Mouse (Mus musculus) bone marrow macrophage, adult 2 months (primary cell): ENCODE results near the gene Lgi1.

Experiments used
- CTCF ChIP-seq: IDR thresholded peaks from 2 replicates; pipeline ENCODE4 v1.5.1; 2012; ENCODE audit warnings: low read depth, mild to moderate bottlenecking, low read length, moderate library complexity
- POLR2A ChIP-seq: IDR thresholded peaks from 2 replicates; pipeline ENCODE4 v1.6.1; 2012; ENCODE audit warnings: mild to moderate bottlenecking, low read depth, low read length, borderline replicate concordance

DNA sequence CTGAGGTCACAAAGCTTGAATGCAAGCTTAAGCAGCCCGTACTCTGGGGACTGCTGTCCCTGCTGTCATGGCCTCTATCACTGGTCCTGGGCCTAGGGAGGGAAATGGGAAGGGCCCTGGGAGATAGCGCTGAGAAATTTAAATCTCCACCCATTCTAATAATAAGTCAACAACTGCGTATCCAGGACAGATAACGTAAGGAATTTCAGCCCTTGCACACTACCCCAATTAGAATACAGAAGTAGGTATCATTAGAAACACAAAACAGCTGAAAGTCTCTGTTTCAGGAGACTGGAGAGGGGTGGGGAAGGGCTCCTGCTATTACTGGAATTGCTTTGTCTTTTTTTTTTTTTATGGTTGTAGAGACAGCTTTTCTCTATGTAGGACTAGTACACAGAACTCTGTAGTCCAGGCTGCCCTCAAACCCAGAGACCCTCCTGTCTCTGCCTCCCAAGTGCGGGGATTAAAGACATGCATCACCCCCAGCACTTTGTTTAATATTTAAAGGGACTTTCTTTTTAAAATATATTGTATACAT, 56.4 kb downstream of the Lgi1 start:
- TF ChIP-seq CTCF (no peak), POLR2A (no peak)
